In the genomic region with DNA sequence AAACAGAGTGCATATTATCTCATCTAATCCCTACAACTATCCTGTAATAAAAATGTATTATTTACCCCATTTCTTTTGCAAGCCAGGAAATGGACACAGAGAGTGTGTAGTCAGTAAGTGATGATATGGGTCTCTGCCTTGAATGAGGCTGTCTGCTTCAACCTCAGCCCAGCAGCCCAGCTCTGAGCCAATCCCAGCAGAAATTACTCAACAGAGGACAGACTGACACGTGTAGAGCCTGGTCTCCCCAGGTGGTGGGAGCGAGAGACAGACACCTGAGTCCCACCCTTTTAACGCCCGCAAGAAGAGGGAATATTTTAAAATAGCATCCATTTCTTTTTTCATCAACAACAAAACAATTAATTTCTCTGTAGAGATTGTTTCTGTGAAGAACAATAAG, we compare ENCODE assay signal across 9 mouse cellular contexts.
DNase-seq lines count a peak whose midpoint lies in the region; ATAC-seq and TF ChIP-seq lines count a peak whose summit lies in the region.
"Had no signal": no experiment of that assay in that cellular context is flagged by ENCODE, and none has a peak within 500 bp of the region (broad histone marks: within the 10 kb centered on the region; RNA-seq: fewer than 3 reads in every experiment).

No protein-coding gene starts in this region.

- H3K4me1 ChIP-seq in lung, embryonic 15.5 days: peaks cover 11% of the 10 kb centered on the region; the same call in 1 of the 2 replicates
- peaks cover 13% of the 10 kb centered on the region; the same call in 1 of the 2 replicates for H3K4me1 ChIP-seq in forebrain, embryonic 14.5 days (ENCODE audit: control insufficient read depth, insufficient read depth, low read length)
- H3K4me1 ChIP-seq in intestine, postnatal 0 days (replicated peaks; ENCODE audit: control insufficient read depth, insufficient read depth, low read length): 0 out of 2 replicates have a peak, but pooled peaks cover 5% of the 10 kb centered on the region
- H3K4me1 ChIP-seq in neural tube, embryonic 15.5 days: peaks cover 14% of the 10 kb centered on the region

- H3K9me3 ChIP-seq in lung, embryonic 15.5 days: no peaks in the 10 kb centered on the region
- no peaks in the 10 kb centered on the region for H3K9me3 ChIP-seq in forebrain, embryonic 14.5 days (replicated peaks; ENCODE audit: control insufficient read depth, low read length)
- no peaks in the 10 kb centered on the region for H3K9me3 ChIP-seq in intestine, postnatal 0 days (ENCODE audit: control insufficient read depth)
- no peaks in the 10 kb centered on the region for H3K9me3 ChIP-seq in neural tube, embryonic 15.5 days (replicated peaks)

- WGBS in lung, embryonic 15.5 days: 44% methylated on average over 4 of the region's 4 CpGs
- 18% methylated on average over 4 of the region's 4 CpGs for WGBS in forebrain, embryonic 14.5 days
- 61% methylated on average over 4 of the region's 4 CpGs for WGBS in intestine, postnatal 0 days
- 15% methylated on average over 4 of the region's 4 CpGs for WGBS in neural tube, embryonic 15.5 days

- DNase-seq in lung, adult 18-20 months: no peak
- no peak for DNase-seq in forebrain, embryonic 14.5 days (ENCODE audit: low spot score)
- DNase-seq in layer of hippocampus, adult 18-20 months (ENCODE audit: low spot score in 2 of 2): no peak
- no peak for DNase-seq in thymus, postnatal 25 days
- DNase-seq: cerebellum, postnatal 36 days had no signal

- no peak for TF ChIP-seq CTCF in intestine, postnatal 0 days (IDR thresholded peaks at IDR 0.05; ENCODE audit: low read depth)

- H3K4me2 ChIP-seq in lung, embryonic 15.5 days: peak overlapping the region; percentile 57
- H3K4me2 ChIP-seq in forebrain, embryonic 14.5 days (ENCODE audit: low read length): peak overlapping the region; percentile 49
- H3K4me2 ChIP-seq in intestine, postnatal 0 days (replicated peaks; ENCODE audit: low read depth): peak overlapping the region; percentile 53
- peak overlapping the region; percentile 53 for H3K4me2 ChIP-seq in neural tube, embryonic 15.5 days

- H3K9ac ChIP-seq in lung, embryonic 15.5 days: 0 out of 2 replicates have a peak overlapping the region, but pooled peaks have one; percentile 18
- H3K9ac ChIP-seq in forebrain, embryonic 14.5 days (ENCODE audit: low read length): peak overlapping the region; percentile 54; the same call in 1 of the 2 replicates
- H3K9ac ChIP-seq in intestine, postnatal 0 days (ENCODE audit: low read depth, low read length): no peak overlapping the region
- peak overlapping the region; percentile 20; the same call in 1 of the 2 replicates for H3K9ac ChIP-seq in neural tube, embryonic 15.5 days (replicated peaks)

- H3K27me3 ChIP-seq in lung, embryonic 15.5 days: no peaks in the 10 kb centered on the region
- H3K27me3 ChIP-seq in forebrain, embryonic 14.5 days (replicated peaks; ENCODE audit: control insufficient read depth, insufficient read depth, low read length): no peaks in the 10 kb centered on the region
- H3K27me3 ChIP-seq in intestine, postnatal 0 days (replicated peaks; ENCODE audit: control insufficient read depth, insufficient read depth, low read length): no peaks in the 10 kb centered on the region
- no peaks in the 10 kb centered on the region for H3K27me3 ChIP-seq in neural tube, embryonic 15.5 days (replicated peaks)

- no peak overlapping the region for H3K27ac ChIP-seq in lung, embryonic 15.5 days
- no peak overlapping the region for H3K27ac ChIP-seq in forebrain, embryonic 14.5 days (ENCODE audit: low read depth, low read length)
- H3K27ac ChIP-seq in intestine, postnatal 0 days (ENCODE audit: low read depth, low read length): no peak overlapping the region
- H3K27ac ChIP-seq in neural tube, embryonic 15.5 days (replicated peaks): peak overlapping the region; percentile 70
- H3K27ac ChIP-seq: macrophage had no signal

- no peak for ATAC-seq in lung, embryonic 15.5 days (ENCODE audit: borderline replicate concordance, extremely low read depth, low FRiP score, low TSS enrichment)
- peak; percentile 13; the same call in 1 of the 2 replicates for ATAC-seq in forebrain, embryonic 14.5 days
- no peak for ATAC-seq in intestine, postnatal 0 days
- no peak; the same call in 1 of the 2 replicates for ATAC-seq in neural tube, embryonic 15.5 days (ENCODE audit: low FRiP score)

- 0 out of 2 replicates have a peak overlapping the region, but pooled peaks have one; percentile 22 for H3K4me3 ChIP-seq in lung, embryonic 15.5 days
- peak overlapping the region; percentile 22; the same call in 1 of the 2 replicates for H3K4me3 ChIP-seq in forebrain, embryonic 14.5 days (ENCODE audit: low read depth, low read length)
- no peak overlapping the region for H3K4me3 ChIP-seq in intestine, postnatal 0 days (ENCODE audit: low read depth, low read length)
- peak overlapping the region; percentile 23; the same call in 1 of the 2 replicates for H3K4me3 ChIP-seq in neural tube, embryonic 15.5 days (replicated peaks)

- no peaks in the 10 kb centered on the region for H3K36me3 ChIP-seq in lung, embryonic 15.5 days
- H3K36me3 ChIP-seq in forebrain, embryonic 14.5 days (ENCODE audit: control insufficient read depth, insufficient read depth, low read length): no peaks in the 10 kb centered on the region
- no peaks in the 10 kb centered on the region for H3K36me3 ChIP-seq in intestine, postnatal 0 days (ENCODE audit: control insufficient read depth, insufficient read depth)
- H3K36me3 ChIP-seq in neural tube, embryonic 15.5 days: no peaks in the 10 kb centered on the region
